Mouse (Mus musculus) embryonic facial prominence, embryonic 14.5 days (tissue): Measurements from ENCODE around the gene Esp6. TPM values are rescaled to one million over a fixed set of nuclear protein-coding genes. Genes with fewer than 3 reads are reported as not detected.
"Not testable (repeated sequence)": the region's sequence is repeated elsewhere in the genome, so short reads cannot be mapped to it uniquely, and the experiment has no call there.

Source experiments
- ATAC-seq: fragments of 200-750 bp; cut with Nextera tagmentation; 2 replicates; pipeline ENCODE4 v1.8.0; 2017; ENCODE audit warnings: low read depth, moderate number of reproducible peaks, moderate TSS enrichment
- DNase-seq: peaks from one replicate; pipeline ENCODE4 v3.0.0-alpha.2; 2015; ENCODE audit warnings: low spot score
- H3K27ac ChIP-seq: fragments of 300-500 bp; sonication (generic); replicated peaks from 2 replicates; pipeline ENCODE4 v1.5.1; 2014; ENCODE audit warnings: low read depth, mild to moderate bottlenecking, low read length, moderate library complexity
- H3K27me3 ChIP-seq: fragments of 300-500 bp; sonication (generic); replicated peaks from 2 replicates; pipeline ENCODE4 v1.6.1; 2014; ENCODE audit warnings: low read length; ENCODE audit not compliant: control insufficient read depth, insufficient read depth
- H3K36me3 ChIP-seq: fragments of 300-500 bp; sonication (generic); 2 replicates; pipeline ENCODE4 v1.6.1; 2014; ENCODE audit warnings: low read length, mixed read lengths; ENCODE audit not compliant: control insufficient read depth, insufficient read depth
- H3K4me1 ChIP-seq: fragments of 300-500 bp; sonication (generic); 2 replicates; pipeline ENCODE4 v1.6.1; 2014; ENCODE audit warnings: antibody characterized with exemption, low read length; ENCODE audit not compliant: control insufficient read depth, insufficient read depth
- H3K4me2 ChIP-seq: fragments of 300-500 bp; sonication (generic); 2 replicates; pipeline ENCODE4 v1.6.1; 2014; ENCODE audit warnings: low read depth, mild to moderate bottlenecking, low read length, moderate library complexity, mixed read lengths
- H3K4me3 ChIP-seq: fragments of 300-500 bp; sonication (generic); 2 replicates; pipeline ENCODE4 v1.5.1; 2014; ENCODE audit warnings: low read depth, mild to moderate bottlenecking, low read length
- H3K9ac ChIP-seq: fragments of 300-500 bp; sonication (generic); 2 replicates; pipeline ENCODE4 v1.6.1; 2014; ENCODE audit warnings: low read depth, mild to moderate bottlenecking, low read length, moderate library complexity, mixed read lengths
- H3K9me3 ChIP-seq: fragments of 300-500 bp; sonication (generic); 2 replicates; pipeline ENCODE4 v1.6.1; 2016; ENCODE audit warnings: low read length; ENCODE audit not compliant: control insufficient read depth
- WGBS: fragments of 180-500 bp; shearing (Covaris S2); extraction: QIAGEN DNeasy Blood & Tissue Kit; methylation state at CpG from one replicate; pipeline ENCODE4 v1.1.7; 2014; 5-methylcytosine and 5-hydroxymethylcytosine counted together
- polyA plus RNA-seq: library from polyadenylated mRNA; unstranded; fragments of >200 nt; fragmentation: Nextera tagmentation; extraction: Ambion mirVana; gene quantifications from 2 replicates; pipeline ENCODE4 v1.2.1, GENCODE M21; 2014

Esp6 gene
- polyA plus RNA-seq: not detected in 2 replicates

DNA sequence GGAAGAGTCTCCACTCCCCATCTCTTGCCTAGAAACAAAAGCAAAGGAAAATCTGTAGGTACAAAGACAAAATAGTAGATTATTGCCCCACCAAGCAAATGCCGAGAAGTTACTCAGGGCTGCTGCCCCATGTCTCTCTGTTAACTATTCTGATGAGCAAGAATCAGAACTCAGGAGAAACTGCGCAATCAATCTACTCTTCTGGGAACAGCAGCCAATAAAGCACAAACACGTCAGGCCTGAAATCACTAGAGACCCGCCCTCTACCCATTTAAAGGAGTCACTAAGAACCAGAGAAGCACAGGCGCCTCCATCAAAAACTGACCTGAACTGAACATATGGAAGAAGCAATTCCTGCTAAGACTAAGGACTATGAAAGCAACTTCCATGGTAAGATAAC is at the start of gene Esp6:
Esp6 (plus strand) TSS at position 301 of the 400 bp plus-strand sequence.
- ATAC-seq (no peak), DNase-seq (no peak)
- 83% methylated on average over 5 of the region's 5 CpGs for WGBS
- no peak within 1 kb of the TSS for H3K9ac ChIP-seq
- no peak within 1 kb of the TSS for H3K4me2 ChIP-seq
- no peak within 1 kb of the TSS for H3K4me3 ChIP-seq
- H3K9me3 ChIP-seq: no peaks in the 10 kb centered on the region
- H3K27ac ChIP-seq: no peak within 1 kb of the TSS
- H3K4me1 ChIP-seq: no peaks in the 10 kb centered on the region
- H3K27me3 ChIP-seq: no peaks in the 10 kb centered on the region
- no peaks in the 10 kb centered on the region for H3K36me3 ChIP-seq

DNA sequence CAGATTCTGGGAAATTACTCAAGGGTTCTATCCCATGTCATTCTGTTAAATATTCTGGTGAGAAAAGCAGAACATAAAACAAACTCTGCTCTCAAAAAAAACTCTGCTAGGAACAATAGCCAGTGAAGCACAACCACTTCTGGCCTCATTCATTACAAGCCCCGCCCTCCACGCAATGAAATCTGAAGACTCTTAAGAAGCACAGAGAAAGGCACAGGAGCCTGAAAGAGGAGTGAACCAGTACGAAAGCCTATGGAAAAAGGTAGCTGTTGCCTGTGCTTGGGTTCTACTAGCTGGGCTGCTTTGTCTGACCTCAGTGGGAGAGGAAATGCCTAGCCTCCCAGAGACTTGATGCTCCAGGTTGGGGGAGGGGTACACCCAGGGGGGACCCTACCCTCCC is 41.5 kb upstream of the Esp6 start, which contains the start of gene Esp8:
Esp8 (plus strand) TSS at position 205 of the 400 bp plus-strand sequence.
- 50% methylated on average over 3 of the region's 3 CpGs for WGBS
- ATAC-seq (no peak), DNase-seq (peak; percentile 10)
- H3K27me3 ChIP-seq: no peaks in the 10 kb centered on the region
- H3K4me2 ChIP-seq: no peak within 1 kb of the TSS
- no peak within 1 kb of the TSS for H3K9ac ChIP-seq
- H3K9me3 ChIP-seq: no peaks in the 10 kb centered on the region
- H3K36me3 ChIP-seq: no peaks in the 10 kb centered on the region
- no peaks in the 10 kb centered on the region for H3K4me1 ChIP-seq
- no peak within 1 kb of the TSS for H3K4me3 ChIP-seq
- no peak within 1 kb of the TSS for H3K27ac ChIP-seq

DNA sequence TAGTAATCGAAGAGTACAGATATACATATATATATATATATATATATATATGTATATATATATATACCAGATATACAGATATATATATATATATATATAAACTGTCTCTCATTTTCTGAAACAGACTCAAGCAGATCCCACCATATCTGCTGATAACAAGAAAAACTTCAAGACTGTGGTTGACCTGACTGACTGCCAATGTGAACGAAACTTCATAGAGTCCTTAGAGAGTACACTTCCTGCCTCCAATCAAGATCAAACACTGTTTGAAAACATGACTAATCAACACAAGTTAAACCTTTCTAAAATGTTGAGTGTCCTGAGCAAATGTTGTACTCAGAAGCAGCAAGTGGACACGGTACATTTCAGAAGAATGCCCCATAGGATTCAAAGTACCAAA is 31.5 kb upstream of the Esp6 start:
- H3K9ac ChIP-seq: no peak overlapping the region
- no peak for ATAC-seq
- no peak for DNase-seq
- no peaks in the 10 kb centered on the region for H3K9me3 ChIP-seq
- H3K36me3 ChIP-seq: no peaks in the 10 kb centered on the region
- H3K27me3 ChIP-seq: no peaks in the 10 kb centered on the region
- no peak overlapping the region for H3K4me3 ChIP-seq
- WGBS: 67% methylated on average over 3 of the region's 3 CpGs
- no peaks in the 10 kb centered on the region for H3K4me1 ChIP-seq
- no peak overlapping the region for H3K4me2 ChIP-seq
- no peak overlapping the region for H3K27ac ChIP-seq

DNA sequence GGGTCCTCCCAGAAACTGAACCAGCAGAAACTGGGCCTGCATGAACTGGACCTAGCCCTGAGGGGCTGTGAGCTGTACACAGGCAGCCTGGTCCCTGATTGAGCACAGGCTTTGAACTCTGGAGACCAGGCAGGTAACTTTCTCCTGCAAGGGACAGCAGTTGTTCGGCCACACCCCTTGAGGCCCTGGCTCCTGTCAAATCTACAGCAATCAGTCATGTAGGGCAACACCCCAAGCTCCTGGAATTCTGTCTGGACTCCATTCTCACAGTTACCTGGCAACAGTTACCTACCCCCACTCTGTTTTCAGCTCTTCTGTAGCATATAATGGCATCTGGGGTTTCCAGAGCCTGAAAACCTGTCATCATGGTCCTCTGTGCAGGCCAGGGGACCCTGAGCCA is 30.2 kb upstream of the Esp6 start:
- no peaks in the 10 kb centered on the region for H3K9me3 ChIP-seq
- H3K9ac ChIP-seq: no peak overlapping the region
- no peaks in the 10 kb centered on the region for H3K27me3 ChIP-seq
- no peak overlapping the region for H3K4me2 ChIP-seq
- H3K4me1 ChIP-seq: no peaks in the 10 kb centered on the region
- no peak overlapping the region for H3K4me3 ChIP-seq
- H3K27ac ChIP-seq: no peak overlapping the region
- WGBS: 73% methylated on average over 1 of the region's 1 CpGs
- ATAC-seq (no peak), DNase-seq (no peak)
- H3K36me3 ChIP-seq: no peaks in the 10 kb centered on the region

DNA sequence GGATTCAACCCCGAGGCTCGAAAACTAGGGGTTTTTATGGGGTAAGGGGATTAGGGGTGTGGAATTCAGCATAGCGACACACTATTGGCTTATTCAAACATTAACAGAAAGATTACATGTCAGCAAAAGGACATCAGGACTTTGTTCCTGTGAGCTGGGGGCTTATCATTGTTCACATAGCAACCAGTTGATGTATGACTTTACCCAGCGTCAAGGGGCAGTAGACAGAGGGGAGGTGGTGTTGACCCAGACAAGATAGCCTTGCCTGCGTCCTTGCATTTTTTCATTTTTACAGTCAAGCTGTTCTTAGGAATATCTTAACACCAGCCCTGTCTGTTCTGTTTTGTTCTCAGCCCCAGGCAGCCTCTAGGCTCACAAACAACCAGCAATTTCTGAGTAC is 14.3 kb upstream of the Esp6 start:
- ATAC-seq, H3K36me3 ChIP-seq, H3K27ac ChIP-seq, H3K4me3 ChIP-seq, H3K9ac ChIP-seq, H3K9me3 ChIP-seq, H3K4me2 ChIP-seq, DNase-seq, H3K27me3 ChIP-seq, H3K4me1 ChIP-seq: not testable (repeated sequence)
- WGBS: 78% methylated on average over 5 of the region's 5 CpGs

DNA sequence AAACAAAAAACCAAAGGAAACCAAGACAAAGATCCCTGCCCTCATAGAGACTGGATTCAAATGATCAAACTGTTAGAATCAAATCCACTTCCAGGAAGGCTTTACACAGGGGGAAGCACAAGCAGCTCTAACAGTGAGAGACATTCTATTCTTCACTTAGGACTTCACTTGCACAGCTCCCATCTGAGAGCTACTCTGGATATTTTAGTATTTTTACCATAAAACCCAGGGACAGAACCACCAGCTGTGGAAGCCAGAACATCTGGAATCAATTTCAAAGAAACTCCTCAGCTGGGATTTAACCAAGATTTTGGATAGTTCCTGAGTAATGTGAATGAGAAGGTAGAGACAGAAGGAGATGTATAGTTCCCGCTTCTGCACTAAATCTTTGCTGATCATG is 7.8 kb upstream of the Esp6 start:
- H3K4me1 ChIP-seq: no peaks in the 10 kb centered on the region
- no peaks in the 10 kb centered on the region for H3K9me3 ChIP-seq
- H3K9ac ChIP-seq: no peak overlapping the region
- no peaks in the 10 kb centered on the region for H3K27me3 ChIP-seq
- H3K4me3 ChIP-seq: no peak overlapping the region
- ATAC-seq: no peak
- H3K36me3 ChIP-seq: no peaks in the 10 kb centered on the region
- WGBS: 33% methylated on average over 1 of the region's 1 CpGs
- DNase-seq: peak; percentile 27
- H3K27ac ChIP-seq: no peak overlapping the region
- no peak overlapping the region for H3K4me2 ChIP-seq

- not testable (repeated sequence) for H3K36me3 ChIP-seq, H3K27ac ChIP-seq, H3K4me3 ChIP-seq, H3K4me1 ChIP-seq, H3K27me3 ChIP-seq, H3K9me3 ChIP-seq, H3K9ac ChIP-seq, H3K4me2 ChIP-seq, DNase-seq, ATAC-seq
- 42% methylated on average over 6 of the region's 6 CpGs for WGBS
Observed at GRCm38 (mm10) chr17:40583906-40584305, 22.6 kb downstream of the Esp6 start.

DNA sequence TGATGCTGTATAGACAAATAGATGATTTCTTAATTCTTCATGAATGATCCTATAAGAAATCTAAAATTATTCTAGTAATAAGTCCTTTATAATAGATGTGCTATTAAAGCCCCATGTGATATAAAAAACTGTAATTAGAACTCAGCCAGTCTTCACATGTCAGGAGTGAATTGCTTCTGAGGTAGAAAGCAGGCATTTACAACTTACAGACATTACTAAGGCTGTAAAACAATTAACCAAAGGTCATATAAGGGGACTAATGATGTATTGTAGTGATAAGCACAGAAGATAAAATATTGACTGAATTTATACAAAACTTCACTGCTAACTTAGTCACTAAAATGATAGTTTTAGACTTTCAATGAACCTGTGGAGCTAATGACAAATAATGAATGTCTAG is 30.0 kb downstream of the Esp6 start:
- no peak for ATAC-seq
- H3K9me3 ChIP-seq: no peaks in the 10 kb centered on the region
- no peak for DNase-seq

DNA sequence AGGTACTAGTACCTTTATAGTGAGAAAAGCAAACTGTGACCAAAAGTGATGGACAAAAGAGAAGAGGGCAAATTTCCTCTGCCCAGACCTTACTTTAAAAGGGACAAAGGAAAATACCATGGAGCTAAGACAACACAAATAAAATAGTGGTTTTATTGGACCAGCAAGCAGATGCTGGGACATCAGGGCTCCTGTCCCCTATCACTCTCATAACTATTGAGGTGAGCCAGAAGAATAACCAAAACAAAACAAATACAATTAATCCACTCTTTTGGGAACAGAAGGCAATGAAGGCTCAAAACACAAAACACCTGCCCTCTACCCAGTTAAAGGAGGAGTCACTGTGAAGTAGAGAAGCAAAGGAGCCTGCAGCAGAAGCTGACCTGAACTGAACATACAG is 37.0 kb downstream of the Esp6 start, which contains the start of gene Esp4:
Esp4 (plus strand) TSS at position 301 of the 400 bp plus-strand sequence.
- no peak within 1 kb of the TSS for H3K27ac ChIP-seq
- no peaks in the 10 kb centered on the region for H3K36me3 ChIP-seq
- no peak for ATAC-seq
- DNase-seq: no peak
- no peak within 1 kb of the TSS for H3K9ac ChIP-seq
- H3K9me3 ChIP-seq: no peaks in the 10 kb centered on the region
- no peaks in the 10 kb centered on the region for H3K4me1 ChIP-seq
- no peaks in the 10 kb centered on the region for H3K27me3 ChIP-seq
- no peak within 1 kb of the TSS for H3K4me2 ChIP-seq
- no peak within 1 kb of the TSS for H3K4me3 ChIP-seq

More for the DNA sequence above, 30.0 kb downstream of the Esp6 start:
- Histone ChIP-seq H3K9ac (no peak overlapping the region), H3K27ac (no peak overlapping the region), H3K4me1 (no peaks in the 10 kb centered on the region), H3K4me2 (no peak overlapping the region), H3K4me3 (no peak overlapping the region), H3K36me3 (no peaks in the 10 kb centered on the region), H3K27me3 (no peaks in the 10 kb centered on the region)
